Mouse (Mus musculus) G1E (cell line): ENCODE data around the gene Gck.

ENCODE experiments used
- CTCF ChIP-seq: IDR thresholded peaks from 2 replicates; pipeline ENCODE4 v1.5.1; 2012; ENCODE audit warnings: low read depth, low read length, inconsistent platforms, mixed read lengths
- GATA1 ChIP-seq: IDR thresholded peaks from 2 replicates; pipeline ENCODE4 v1.6.1; 2012; ENCODE audit warnings: borderline replicate concordance, low read length, inconsistent platforms, mixed read lengths
- TAL1 ChIP-seq: conservative IDR thresholded peaks from 2 replicates; pipeline ENCODE4 v1.6.1; 2012; ENCODE audit warnings: low read depth, low read length, inconsistent platforms, mixed read lengths

DNA sequence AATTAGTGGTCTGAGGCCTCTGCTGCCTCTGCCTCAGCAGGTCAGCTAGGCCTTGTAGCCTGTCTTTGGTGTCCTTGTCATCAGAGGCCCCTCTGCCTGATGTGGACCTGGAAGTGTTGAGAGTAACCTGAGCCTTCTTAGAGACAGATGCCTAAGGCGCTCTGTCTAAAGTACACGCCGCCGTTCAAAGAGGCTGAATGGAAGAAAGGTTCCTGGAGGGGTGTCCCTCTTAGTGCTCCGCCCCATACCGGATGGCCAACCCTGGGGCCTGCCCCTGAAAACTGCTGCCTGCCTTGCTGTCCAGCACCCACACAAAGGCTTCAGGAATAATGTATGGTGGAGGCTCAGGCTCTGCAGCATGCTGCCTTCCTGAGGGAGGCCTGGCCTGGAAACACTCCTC lies 18.3 kb upstream of the Gck start:
- no peak for TF ChIP-seq CTCF
- no peak for TF ChIP-seq GATA1
- TF ChIP-seq TAL1 = no peak
